Mouse (Mus musculus): ENCODE data around the gene Car9.

Gene Car9

DNA sequence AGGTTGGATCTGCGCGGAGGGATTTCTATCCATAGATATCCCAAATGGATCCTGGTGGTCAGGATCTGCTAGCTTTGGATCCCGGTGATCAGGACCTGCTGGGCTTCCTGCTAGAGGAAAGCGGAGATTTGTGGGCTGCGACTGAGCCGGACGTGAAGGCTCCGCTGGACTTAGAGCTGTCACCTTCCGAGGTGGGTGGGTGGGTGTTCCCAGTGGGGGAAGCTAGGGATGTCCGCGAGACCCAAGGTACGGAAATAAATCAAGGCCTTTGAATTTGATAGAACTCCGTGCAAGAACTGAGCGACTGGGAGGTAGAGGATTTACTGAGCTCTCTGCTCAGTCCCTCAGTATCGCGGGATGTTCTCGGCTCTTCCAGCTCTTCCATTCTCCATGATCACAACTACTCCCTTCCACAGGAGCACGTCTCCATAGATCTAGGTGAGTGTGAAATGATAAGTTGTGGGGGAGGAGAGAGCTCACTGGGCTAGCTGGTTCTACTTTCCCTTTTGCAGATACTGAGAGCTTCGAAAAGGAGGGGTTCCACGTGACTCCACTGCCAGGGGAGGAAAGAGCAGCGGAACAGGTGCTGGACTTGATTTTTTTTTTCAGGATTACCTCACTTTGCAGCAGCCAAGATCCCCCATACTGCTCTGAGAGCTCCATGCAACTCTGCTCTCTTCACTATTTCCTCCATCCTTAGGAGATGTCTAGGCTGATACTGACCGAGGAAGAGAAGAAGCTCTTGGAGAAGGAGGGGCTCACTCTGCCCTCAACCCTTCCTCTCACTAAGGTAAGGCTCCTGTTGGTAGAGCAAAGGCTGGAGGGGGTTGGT lies 56.2 kb downstream of the Car9 start:
- no peak for DNase-seq (ENCODE audit: low spot score)

All from urinary bladder, postnatal 25 days (tissue).